In the genomic region with DNA sequence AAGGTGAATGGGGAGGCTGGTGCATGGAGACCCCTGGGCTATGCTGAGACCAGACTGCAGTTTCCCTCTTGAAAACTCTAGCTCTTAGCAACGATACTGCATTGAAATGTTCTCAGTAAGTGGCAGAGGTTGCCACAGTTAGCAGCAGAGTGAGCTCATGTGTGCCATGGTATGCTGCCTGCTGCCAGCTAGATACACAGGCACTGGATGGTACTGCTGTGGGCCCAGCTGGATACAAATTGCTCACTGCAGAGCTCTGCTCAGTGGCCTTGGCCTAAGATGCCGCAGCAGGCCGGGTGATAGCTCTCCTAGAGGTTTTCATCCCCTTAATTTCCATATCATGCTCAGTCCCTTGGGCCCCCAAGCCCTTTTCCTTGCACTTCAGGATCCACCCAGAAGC, we compare ENCODE assay signal across 29 mouse cellular contexts.
DNase-seq lines count a peak whose midpoint lies in the region; ATAC-seq and TF ChIP-seq lines count a peak whose summit lies in the region.
"Had no signal": no experiment of that assay in that cellular context is flagged by ENCODE, and none has a peak within 500 bp of the region (broad histone marks: within the 10 kb centered on the region; RNA-seq: fewer than 3 reads in every experiment).

No protein-coding gene starts in this region.

- no peaks in the 10 kb centered on the region for H3K4me1 ChIP-seq in forebrain, postnatal 0 days (ENCODE audit: insufficient read depth)
- no peaks in the 10 kb centered on the region for H3K4me1 ChIP-seq in forebrain, embryonic 15.5 days
- no peaks in the 10 kb centered on the region for H3K4me1 ChIP-seq in neural tube, embryonic 15.5 days
- H3K4me1 ChIP-seq in olfactory bulb, adult 2 months (ENCODE audit: control insufficient read depth, insufficient read depth, low read length) = no peaks in the 10 kb centered on the region; the same call in 1 of the 2 replicates
- H3K4me1 ChIP-seq: embryonic facial prominence, embryonic 13.5 days; forebrain, embryonic 12.5 days; limb, embryonic 10.5 days; midbrain, embryonic 12.5 days had no signal

- H3K4me3 ChIP-seq in forebrain, postnatal 0 days (ENCODE audit: low read depth, low read length) = no peak overlapping the region
- no peak overlapping the region for H3K4me3 ChIP-seq in forebrain, embryonic 15.5 days
- no peak overlapping the region for H3K4me3 ChIP-seq in neural tube, embryonic 15.5 days (replicated peaks)
- H3K4me3 ChIP-seq in olfactory bulb, adult 2 months (ENCODE audit: insufficient read depth, low read depth, low read length) = no peak overlapping the region
- H3K4me3 ChIP-seq: embryonic facial prominence, embryonic 13.5 days; erythroblast, embryonic 14.5 days; forebrain, embryonic 12.5 days; gastrocnemius, adult 2 months; left cerebral cortex, adult 2 months; limb, embryonic 10.5 days; midbrain, embryonic 12.5 days; myocyte had no signal

- 73% methylated on average over 3 of the region's 3 CpGs for WGBS in forebrain, postnatal 0 days
- 78% methylated on average over 3 of the region's 3 CpGs for WGBS in forebrain, embryonic 15.5 days
- 62% methylated on average over 3 of the region's 3 CpGs for WGBS in neural tube, embryonic 15.5 days
- WGBS in olfactory bulb, adult 2 months = 42% methylated on average over 3 of the region's 3 CpGs

- TF ChIP-seq POLR2A in olfactory bulb, adult 2 months (IDR thresholded peaks at IDR 0.05; ENCODE audit: insufficient read depth, low read depth, low read length) = no peak

- no peak for DNase-seq in forebrain, postnatal 0 days
- DNase-seq in layer of hippocampus, adult 9-11 months = peak; percentile 24
- DNase-seq in layer of hippocampus, postnatal 36 days = no peak
- no peak for DNase-seq in neural tube, embryonic 10.5 days (ENCODE audit: extremely low spot score, low spot score)
- DNase-seq in natural killer cell, adult 2 months (ENCODE audit: low spot score in 2 of 2) = no peak
- DNase-seq: B cell, adult 2 months; cerebellum, adult 8-10 months; cerebellum, postnatal 36 days; embryo, embryonic 11 days; gastrocnemius, adult 2 months; kidney, postnatal 25 days; lung, postnatal 4 days; thymus, postnatal 14 days had no signal

- peaks cover 3% of the 10 kb centered on the region; the same call in 1 of the 2 replicates for H3K36me3 ChIP-seq in forebrain, postnatal 0 days (ENCODE audit: insufficient read depth)
- no peaks in the 10 kb centered on the region for H3K36me3 ChIP-seq in forebrain, embryonic 15.5 days
- H3K36me3 ChIP-seq in neural tube, embryonic 15.5 days = no peaks in the 10 kb centered on the region
- H3K36me3 ChIP-seq: forebrain, embryonic 12.5 days; G1E; limb, embryonic 10.5 days; midbrain, embryonic 12.5 days had no signal

- no peak overlapping the region for H3K27ac ChIP-seq in forebrain, postnatal 0 days (ENCODE audit: low read depth, low read length)
- no peak overlapping the region for H3K27ac ChIP-seq in forebrain, embryonic 15.5 days (replicated peaks)
- peak overlapping the region; percentile 2; the same call in 1 of the 2 replicates for H3K27ac ChIP-seq in neural tube, embryonic 15.5 days (replicated peaks)
- H3K27ac ChIP-seq in olfactory bulb, adult 2 months (ENCODE audit: insufficient read depth, low read depth, low read length) = 0 out of 2 replicates have a peak overlapping the region, but pooled peaks have one; percentile 21
- H3K27ac ChIP-seq: embryonic facial prominence, embryonic 13.5 days; forebrain, embryonic 12.5 days; gastrocnemius, adult 2 months; left cerebral cortex, adult 2 months; limb, embryonic 10.5 days; midbrain, embryonic 12.5 days; stomach, postnatal 0 days had no signal

- H3K4me2 ChIP-seq in forebrain, postnatal 0 days (ENCODE audit: low read depth) = no peak overlapping the region
- no peak overlapping the region for H3K4me2 ChIP-seq in forebrain, embryonic 15.5 days (replicated peaks)
- no peak overlapping the region for H3K4me2 ChIP-seq in neural tube, embryonic 15.5 days
- H3K4me2 ChIP-seq: embryonic facial prominence, embryonic 13.5 days; forebrain, embryonic 12.5 days; heart, embryonic 11.5 days; midbrain, embryonic 12.5 days had no signal

- ATAC-seq in forebrain, postnatal 0 days = peak; percentile 60; the same call in 1 of the 2 replicates
- ATAC-seq in forebrain, embryonic 15.5 days (replicated peaks) = no peak
- ATAC-seq in neural tube, embryonic 15.5 days (ENCODE audit: low FRiP score) = no peak
- ATAC-seq: intestine, postnatal 0 days; Patski had no signal

- no peaks in the 10 kb centered on the region for H3K9me3 ChIP-seq in forebrain, postnatal 0 days (ENCODE audit: low read length)
- no peaks in the 10 kb centered on the region for H3K9me3 ChIP-seq in forebrain, embryonic 15.5 days
- no peaks in the 10 kb centered on the region for H3K9me3 ChIP-seq in neural tube, embryonic 15.5 days (replicated peaks)
- H3K9me3 ChIP-seq: embryonic facial prominence, embryonic 13.5 days; forebrain, embryonic 12.5 days; limb, embryonic 10.5 days; midbrain, embryonic 12.5 days had no signal

- H3K27me3 ChIP-seq in forebrain, postnatal 0 days (ENCODE audit: insufficient read depth, low read length) = no peaks in the 10 kb centered on the region
- no peaks in the 10 kb centered on the region for H3K27me3 ChIP-seq in forebrain, embryonic 15.5 days
- H3K27me3 ChIP-seq in neural tube, embryonic 15.5 days (replicated peaks) = no peaks in the 10 kb centered on the region
- H3K27me3 ChIP-seq: CH12.LX; embryonic facial prominence, embryonic 13.5 days; forebrain, embryonic 12.5 days; midbrain, embryonic 12.5 days; Patski had no signal

- no peak overlapping the region for H3K9ac ChIP-seq in forebrain, postnatal 0 days
- no peak overlapping the region for H3K9ac ChIP-seq in forebrain, embryonic 15.5 days (replicated peaks)
- no peak overlapping the region for H3K9ac ChIP-seq in neural tube, embryonic 15.5 days (replicated peaks)
- H3K9ac ChIP-seq: embryonic facial prominence, embryonic 13.5 days; forebrain, embryonic 12.5 days; midbrain, embryonic 12.5 days had no signal

- TF ChIP-seq CTCF in forebrain, postnatal 0 days (IDR thresholded peaks at IDR 0.05; ENCODE audit: low read depth) = no peak
- no peak for TF ChIP-seq CTCF in olfactory bulb, adult 2 months (IDR thresholded peaks at IDR 0.05; ENCODE audit: insufficient read depth, low read depth, low read length)

Comparison
In these comparisons a context has a peak if more than half of its experiments do, and no peak if none do; other contexts are left out.
1. H3K27ac ChIP-seq: peak in neural tube, embryonic 15.5 days (single experiment) and olfactory bulb, adult 2 months (single experiment); none in forebrain, postnatal 0 days (single experiment) and forebrain, embryonic 15.5 days (single experiment).